Mouse (Mus musculus) CH12.LX (cell line): ENCODE results near the gene Cuta. TPM values are rescaled to one million over a fixed set of nuclear protein-coding genes. Genes with fewer than 3 reads are reported as not detected.

Source experiments
- DNase-seq: peaks from one replicate; pipeline ENCODE4 v3.0.0-alpha.2; 2013; ENCODE audit errors: extremely low read depth
- H3K27ac ChIP-seq: 2 replicates; pipeline ENCODE4 v1.5.1; 2012; ENCODE audit warnings: low read depth, mild to moderate bottlenecking, control low read depth, moderate library complexity; ENCODE audit not compliant: insufficient read depth
- H3K27me3 ChIP-seq: replicated peaks from 2 replicates; pipeline ENCODE3; 2012; ENCODE audit warnings: inconsistent platforms
- H3K36me3 ChIP-seq, 2 experiments: replicated peaks in 1 of 2; 2 replicates each; pipeline versions ENCODE3 to v1.6.1; 2012; ENCODE audit warnings: inconsistent platforms in 1 of 2, low read length in 1 of 2, mild to moderate bottlenecking in 1 of 2, mixed read lengths in 1 of 2, moderate library complexity in 1 of 2; ENCODE audit not compliant: control insufficient read depth in 1 of 2, insufficient read depth in 1 of 2
- H3K4me1 ChIP-seq, 2 experiments: 2 replicates each; pipeline ENCODE4 v1.6.1; 2012; ENCODE audit warnings: inconsistent platforms in 1 of 2, moderate library complexity in 1 of 2; ENCODE audit not compliant: insufficient read depth in 2 of 2, control insufficient read depth in 1 of 2
- H3K4me2 ChIP-seq: 2 replicates; pipeline ENCODE4 v1.6.1; 2012; ENCODE audit warnings: low read depth, mild to moderate bottlenecking, control low read depth; ENCODE audit not compliant: poor library complexity, insufficient read depth, severe bottlenecking
- H3K4me3 ChIP-seq, 3 experiments: fragments of 150-350 bp in 1 of 3; sonication (generic) in 1 of 3; replicated peaks in 1 of 3; 2 replicates each; pipeline versions ENCODE3 to v1.5.1; 2011 to 2012; ENCODE audit warnings: low read depth in 2 of 3, low read length in 2 of 3, mild to moderate bottlenecking in 2 of 3, moderate library complexity in 2 of 3, control low read depth in 1 of 3, improper control_type of control experiment in 1 of 3, inconsistent platforms in 1 of 3, mixed read lengths in 1 of 3; ENCODE audit not compliant: poor library complexity in 1 of 3
- H3K79me2 ChIP-seq: replicated peaks from 2 replicates; pipeline ENCODE4 v1.6.1; 2012; ENCODE audit warnings: mild to moderate bottlenecking, moderate library complexity; ENCODE audit not compliant: control insufficient read depth, poor library complexity, insufficient read depth, severe bottlenecking; ENCODE audit errors: extremely low read depth
- H3K9ac ChIP-seq: 2 replicates; pipeline ENCODE4 v1.6.1; 2012; ENCODE audit warnings: low read depth, mild to moderate bottlenecking, control low read depth, moderate library complexity; ENCODE audit not compliant: insufficient read depth
- H3K9me3 ChIP-seq: replicated peaks from 2 replicates; pipeline ENCODE3; 2012; ENCODE audit warnings: low read length, inconsistent platforms, mixed read lengths
- BHLHE40 ChIP-seq: IDR thresholded peaks from 2 replicates; pipeline ENCODE4 v1.6.1; 2011; ENCODE audit warnings: mild to moderate bottlenecking, low read depth, low read length, improper control_type of control experiment
- CHD1 ChIP-seq: IDR thresholded peaks from 2 replicates; pipeline ENCODE4 v1.6.1; 2012; ENCODE audit warnings: low read depth, low read length, improper control_type of control experiment, inconsistent platforms
- CTCF ChIP-seq, 2 experiments: IDR thresholded peaks in 1 of 2; conservative IDR thresholded peaks in 1 of 2; 2 replicates each; pipeline ENCODE4 v1.5.1; 2011 to 2012; ENCODE audit warnings: low read depth in 2 of 2, low read length in 2 of 2, improper control_type of control experiment in 1 of 2, inconsistent platforms in 1 of 2, mild to moderate bottlenecking in 1 of 2, moderate library complexity in 1 of 2
- ELF1 ChIP-seq: IDR thresholded peaks from 2 replicates; pipeline ENCODE4 v1.6.1; 2014; ENCODE audit warnings: low read depth, mild to moderate bottlenecking, inconsistent platforms, low read length, improper control_type of control experiment
- EP300 ChIP-seq: IDR thresholded peaks from 2 replicates; pipeline ENCODE4 v1.6.1; 2011; ENCODE audit warnings: low read length, improper control_type of control experiment
- ETS1 ChIP-seq: conservative IDR thresholded peaks from 2 replicates; pipeline ENCODE4 v1.6.1; 2012; ENCODE audit warnings: low read depth, mild to moderate bottlenecking, inconsistent platforms, low read length, improper control_type of control experiment, moderate library complexity
- GABPA ChIP-seq: IDR thresholded peaks from 2 replicates; pipeline ENCODE4 v1.6.1; 2012; ENCODE audit warnings: low read depth, low read length, improper control_type of control experiment, inconsistent platforms; ENCODE audit not compliant: insufficient replicate concordance
- HCFC1 ChIP-seq: IDR thresholded peaks from 2 replicates; pipeline ENCODE4 v1.6.1; 2012; ENCODE audit warnings: low read depth, mild to moderate bottlenecking, inconsistent platforms, low read length, improper control_type of control experiment
- MAFK ChIP-seq: IDR thresholded peaks from 2 replicates; pipeline ENCODE4 v1.6.1; 2011; ENCODE audit warnings: low read length, improper control_type of control experiment; ENCODE audit not compliant: insufficient replicate concordance
- MYC ChIP-seq: IDR thresholded peaks from 2 replicates; pipeline ENCODE4 v1.6.1; 2011; ENCODE audit warnings: low read depth, mild to moderate bottlenecking, improper control_type of control experiment, low read length
- PAX5 ChIP-seq: IDR thresholded peaks from 2 replicates; pipeline ENCODE4 v1.6.1; 2012; ENCODE audit warnings: low read length, inconsistent platforms, mixed read lengths
- POLR2A ChIP-seq: IDR thresholded peaks from 2 replicates; pipeline ENCODE4 v1.6.1; 2011; ENCODE audit warnings: low read depth, mild to moderate bottlenecking, improper control_type of control experiment, low read length
- SMC3 ChIP-seq: IDR thresholded peaks from 2 replicates; pipeline ENCODE4 v1.6.1; 2011; ENCODE audit warnings: low read depth, low read length, improper control_type of control experiment
- TCF12 ChIP-seq: IDR thresholded peaks from 2 replicates; pipeline ENCODE4 v1.6.1; 2014; ENCODE audit warnings: low read depth, mild to moderate bottlenecking, inconsistent platforms, low read length, improper control_type of control experiment
- UBTF ChIP-seq: IDR thresholded peaks from 2 replicates; pipeline ENCODE4 v1.6.1; 2012; ENCODE audit warnings: low read depth, mild to moderate bottlenecking, inconsistent platforms, low read length, improper control_type of control experiment, moderate library complexity
- USF1 ChIP-seq: IDR thresholded peaks from 2 replicates; pipeline ENCODE4 v1.6.1; 2014; ENCODE audit warnings: low read depth, mild to moderate bottlenecking, inconsistent platforms, low read length, improper control_type of control experiment
- USF2 ChIP-seq: conservative IDR thresholded peaks from 2 replicates; pipeline ENCODE4 v1.6.1; 2011; ENCODE audit warnings: low read depth, low read length, improper control_type of control experiment
- ZC3H11A ChIP-seq: IDR thresholded peaks from 2 replicates; pipeline ENCODE4 v1.6.1; 2012; ENCODE audit warnings: low read depth, mild to moderate bottlenecking, inconsistent platforms, low read length, improper control_type of control experiment
- dilution Hi-C: fragments of 300-500 bp; cut with MboI; formaldehyde crosslinking; loops from 2 replicates; pipeline ENCODE4 v1.14.3; 2020; ENCODE audit warnings: low sequenced_read_pairs; ENCODE audit not compliant: extremely low pct_unique_long_range_greater_than_20kb, extremely low pct_ligation_motif_present
- in situ Hi-C: fragments of 300-500 bp; cut with MboI; formaldehyde crosslinking; loops from 3 replicates; pipeline ENCODE4 v1.14.3; 2019; ENCODE audit warnings: low sequenced_read_pairs, low pct_ligation_motif_present, low pct_unique_long_range_greater_than_20kb, mixed read lengths
- polyA plus RNA-seq: library from polyadenylated mRNA; unstranded; fragments of >175 nt; gene quantifications from 2 replicates; pipeline ENCODE4 v1.2.1, GENCODE M21; 2012; ENCODE audit warnings: low read depth; ENCODE audit not compliant: insufficient read length
- total RNA-seq, 2 experiments: library from RNA; depleted of rRNA; stranded (reverse); fragments of 300-350 nt in 1 of 2; fragments of >200 nt in 1 of 2; gene quantifications; 2 replicates each; pipeline ENCODE4 v1.2.3; 2012 to 2014

Gene Cuta
- total and polyA plus RNA-seq, 3 experiments: 30.5 to 121 (median 34.6) TPM

- no peak overlapping the region for H3K4me3 ChIP-seq
- no peaks in the 10 kb centered on the region for H3K9me3 ChIP-seq
- no peak for TF ChIP-seq USF1
- TF ChIP-seq, all 38 proteins: peak for 0
- Histone ChIP-seq H3K9ac (no peak overlapping the region), H3K4me1 (no peaks in the 10 kb centered on the region), H3K36me3 (peaks cover 5 to 23% of the 10 kb centered on the region in 2 experiments), H3K4me2 (no peak overlapping the region), H3K27me3 (peaks cover 17% of the 10 kb centered on the region), H3K27ac (no peak overlapping the region), H3K79me2 (no peaks in the 10 kb centered on the region)
- in situ Hi-C loops (no loop called here), dilution Hi-C loops (no loop called here)
- DNase-seq: no peak
Observed at GRCm38 (mm10) chr17:26959815-26960214, 20.4 kb upstream of the Cuta start.

- no peaks in the 10 kb centered on the region for H3K4me1 ChIP-seq
- no peaks in the 10 kb centered on the region for H3K79me2 ChIP-seq
- no peak for TF ChIP-seq EP300
- peak in 1 of 2 experiments; percentile 30; a peak in 2 of 4 replicates for TF ChIP-seq CTCF (conservative IDR thresholded peaks at IDR 0.05 in 1 of 2, IDR thresholded peaks at IDR 0.05 in 1 of 2; ENCODE audit: low read depth in 2 of 2, low read length in 2 of 2)
- TF ChIP-seq, all 38 proteins: peak for 1
- H3K9ac ChIP-seq: no peak overlapping the region
- no peak overlapping the region for H3K27ac ChIP-seq
- no peak overlapping the region for H3K4me3 ChIP-seq
- peaks cover 5 to 21% of the 10 kb centered on the region in 2 experiments for H3K36me3 ChIP-seq
- H3K4me2 ChIP-seq: no peak overlapping the region
- no peaks in the 10 kb centered on the region for H3K9me3 ChIP-seq
- in situ Hi-C loops: no loop called here
- dilution Hi-C loops: no loop called here
- H3K27me3 ChIP-seq: peaks cover 15% of the 10 kb centered on the region
- no peak for DNase-seq
Observed at GRCm38 (mm10) chr17:26958880-26959279, 19.5 kb upstream of the Cuta start.

GRCm38 (mm10) chr17:26957872-26958271 is 18.5 kb upstream of the Cuta start:
- no peak overlapping the region for H3K4me2 ChIP-seq
- DNase-seq: no peak
- TF ChIP-seq HCFC1 (no peak), EP300 (no peak), CTCF (conservative IDR thresholded peaks at IDR 0.05 in 1 of 2, IDR thresholded peaks at IDR 0.05 in 1 of 2; ENCODE audit: low read depth in 2 of 2, low read length in 2 of 2) (no peak), BHLHE40 (no peak), GABPA (no peak), ETS1 (no peak), UBTF (no peak), ELF1 (no peak), ZC3H11A (no peak), MYC (no peak), PAX5 (no peak), CHD1 (no peak), MAFK (no peak), SMC3 (no peak), USF1 (no peak), POLR2A (no peak), TCF12 (no peak), USF2 (no peak)
- TF ChIP-seq, all 38 proteins: peak for 0
- H3K36me3 ChIP-seq: peaks cover 5 to 21% of the 10 kb centered on the region in 2 experiments
- peaks cover 23% of the 10 kb centered on the region for H3K27me3 ChIP-seq
- no peak overlapping the region for H3K4me3 ChIP-seq
- no peaks in the 10 kb centered on the region for H3K4me1 ChIP-seq
- no peaks in the 10 kb centered on the region for H3K9me3 ChIP-seq
- no peak overlapping the region for H3K9ac ChIP-seq
- in situ Hi-C loops (no loop called here), dilution Hi-C loops (no loop called here)
- H3K27ac ChIP-seq: no peak overlapping the region
- no peaks in the 10 kb centered on the region for H3K79me2 ChIP-seq
